Mouse (Mus musculus) macrophage (primary cell): ENCODE data around the gene Mical3. TPM values are rescaled to one million over a fixed set of nuclear protein-coding genes. Genes with fewer than 3 reads are reported as not detected.

Experiments
- H3K27ac ChIP-seq: fragments of 350-480 bp; formaldehyde crosslinking; 2 replicates; pipeline ENCODE4 v1.9.0; 2021
- H3K36me3 ChIP-seq: fragments of 350-480 bp; formaldehyde crosslinking; 2 replicates; pipeline ENCODE4 v1.9.0; 2021; ENCODE audit errors: inconsistent target
- H3K4me3 ChIP-seq: fragments of 350-480 bp; formaldehyde crosslinking; 2 replicates; pipeline ENCODE4 v1.9.0; 2021; ENCODE audit errors: inconsistent target
- H3K79me2 ChIP-seq: fragments of 350-480 bp; formaldehyde crosslinking; 2 replicates; pipeline ENCODE4 v1.9.0; 2021; ENCODE audit errors: inconsistent target
- WGBS: methylation state at CpG from one replicate; pipeline ENCODE4 v1.1.7; 2026; ENCODE audit warnings: inconsistent platforms; ENCODE audit not compliant: missing documents; 5-methylcytosine and 5-hydroxymethylcytosine counted together
- polyA plus RNA-seq: library from polyadenylated mRNA; stranded (reverse); fragments of 250-400 nt; gene quantifications from 3 replicates; pipeline ENCODE4 v1.2.4, GENCODE M21; 2018; ENCODE audit warnings: inconsistent platforms

Gene Mical3
- polyA plus RNA-seq, 1 experiment from 2014 or later = 1.1 TPM

DNA sequence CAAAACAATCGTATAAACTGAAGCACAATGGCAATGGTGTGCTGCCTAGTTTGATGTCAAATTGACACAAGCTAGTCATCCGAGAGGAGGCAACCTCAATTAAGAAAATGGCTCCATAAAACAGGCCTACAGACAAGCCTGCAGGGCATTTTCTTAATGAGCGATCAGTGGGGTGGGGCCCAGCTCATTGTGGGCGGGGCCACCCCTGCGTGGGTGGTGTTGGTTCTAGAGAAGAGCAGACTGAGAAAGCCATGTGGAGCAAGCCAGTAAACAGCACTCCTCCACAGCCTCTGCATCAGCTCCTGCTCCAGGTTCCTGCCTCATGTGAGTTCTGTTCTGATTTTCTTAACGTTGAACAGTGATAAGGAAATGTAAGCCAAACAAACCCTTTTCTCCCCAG lies 6.4 kb upstream of the Mical3 start:
- 69% methylated on average over 6 of the region's 6 CpGs for WGBS
- no peaks in the 10 kb centered on the region for H3K79me2 ChIP-seq
- no peak overlapping the region for H3K27ac ChIP-seq
- no peak overlapping the region for H3K4me3 ChIP-seq
- H3K36me3 ChIP-seq = no peaks in the 10 kb centered on the region

GRCm38 (mm10) chr6:121134884-121135283 lies 4.1 kb upstream of the Mical3 start:
- H3K79me2 ChIP-seq = no peaks in the 10 kb centered on the region
- H3K4me3 ChIP-seq = no peak overlapping the region
- WGBS = 52% methylated on average over 5 of the region's 5 CpGs
- no peaks in the 10 kb centered on the region for H3K36me3 ChIP-seq
- H3K27ac ChIP-seq = no peak overlapping the region

DNA sequence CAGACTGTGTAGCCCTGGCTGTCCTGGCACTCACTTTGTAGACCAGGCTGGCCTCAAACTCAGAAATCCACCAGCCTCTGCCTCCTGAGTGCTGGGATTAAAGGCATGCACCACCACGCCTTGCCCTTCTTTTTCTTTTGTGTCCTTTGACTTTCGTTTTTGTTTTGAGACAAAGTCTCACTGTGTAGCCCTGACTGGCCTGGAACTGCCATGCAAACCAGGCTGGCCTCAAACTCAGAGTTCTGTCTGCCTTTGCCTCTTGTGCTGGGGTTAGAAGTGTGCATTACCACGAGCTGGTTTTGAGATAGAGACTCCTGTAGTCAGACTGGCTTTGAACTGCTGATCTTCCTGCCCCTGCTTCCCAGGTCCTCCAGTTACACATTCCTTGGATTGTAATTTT lies 3.5 kb upstream of the Mical3 start:
- Histone ChIP-seq H3K79me2 (no peaks in the 10 kb centered on the region), H3K36me3 (no peaks in the 10 kb centered on the region), H3K4me3 (no peak overlapping the region), H3K27ac (no peak overlapping the region)
- 64% methylated on average over 3 of the region's 3 CpGs for WGBS

- 3% methylated on average over 32 of the region's 32 CpGs for WGBS
- H3K79me2 ChIP-seq = no peaks in the 10 kb centered on the region
- H3K4me3 ChIP-seq = no peak overlapping the region
Measured at GRCm38 (mm10) chr6:121130039-121130705, 627 bp downstream of the Mical3 start.

GRCm38 (mm10) chr6:121129506-121129905 lies 1.3 kb downstream of the Mical3 start:
- Histone ChIP-seq H3K79me2 (no peaks in the 10 kb centered on the region), H3K27ac (no peak overlapping the region), H3K4me3 (no peak overlapping the region), H3K36me3 (no peaks in the 10 kb centered on the region)
- 38% methylated on average over 17 of the region's 21 CpGs for WGBS

More at GRCm38 (mm10) chr6:121130039-121130705, 627 bp downstream of the Mical3 start:
- H3K27ac ChIP-seq = no peak overlapping the region
- H3K36me3 ChIP-seq = no peaks in the 10 kb centered on the region

DNA sequence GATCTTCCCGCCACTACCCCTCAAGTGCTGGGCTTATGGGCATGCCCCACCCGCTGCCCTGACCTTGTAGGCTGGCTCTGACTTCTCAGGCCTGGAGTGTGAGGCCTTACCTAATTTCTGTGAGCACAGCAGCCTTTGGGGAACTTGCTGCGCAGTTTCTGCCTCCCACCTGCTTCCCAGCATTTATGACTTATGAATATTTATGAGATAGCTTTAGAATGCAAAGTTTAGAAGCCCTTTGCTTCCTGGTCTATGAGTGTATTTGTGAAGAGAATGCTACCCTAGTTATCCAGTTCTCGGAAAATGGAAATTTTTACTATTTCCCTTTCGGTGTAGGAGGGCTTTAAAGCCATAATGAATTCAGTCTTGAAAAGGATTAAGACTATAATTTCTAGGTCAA lies 2.1 kb downstream of the Mical3 start:
- Histone ChIP-seq H3K79me2 (no peaks in the 10 kb centered on the region), H3K4me3 (no peak overlapping the region), H3K36me3 (no peaks in the 10 kb centered on the region), H3K27ac (no peak overlapping the region)
- WGBS = 88% methylated on average over 5 of the region's 5 CpGs

DNA sequence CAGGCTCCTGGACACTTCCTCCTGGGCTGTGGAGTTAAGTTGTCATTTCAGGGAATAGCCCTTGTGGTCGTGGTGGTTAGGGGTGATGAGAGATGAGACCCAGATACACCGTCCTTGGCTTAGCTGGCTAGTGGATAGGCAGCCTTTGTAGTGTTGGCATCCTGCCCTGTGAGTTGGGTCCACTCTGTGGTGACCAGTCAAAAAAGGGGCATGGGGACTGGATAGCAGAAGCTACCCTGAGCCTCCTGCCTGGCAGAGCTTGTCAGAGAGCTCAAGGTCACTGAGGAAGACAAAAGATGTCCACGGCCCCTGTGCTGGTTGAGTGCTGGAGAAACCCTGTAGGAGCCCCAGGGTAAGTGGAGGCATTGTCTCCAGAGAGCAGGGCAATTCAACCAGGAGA lies 3.1 kb downstream of the Mical3 start:
- Histone ChIP-seq H3K4me3 (no peak overlapping the region), H3K27ac (no peak overlapping the region), H3K36me3 (no peaks in the 10 kb centered on the region), H3K79me2 (no peaks in the 10 kb centered on the region)
- 61% methylated on average over 3 of the region's 3 CpGs for WGBS

- WGBS = 96% methylated on average over 5 of the region's 5 CpGs
- no peak overlapping the region for H3K27ac ChIP-seq
- no peaks in the 10 kb centered on the region for H3K79me2 ChIP-seq
- no peak overlapping the region for H3K4me3 ChIP-seq
- no peaks in the 10 kb centered on the region for H3K36me3 ChIP-seq
Measured at GRCm38 (mm10) chr6:121126202-121126601, 4.6 kb downstream of the Mical3 start.

GRCm38 (mm10) chr6:121122739-121123241 lies 8.0 kb downstream of the Mical3 start:
- Histone ChIP-seq H3K79me2 (no peaks in the 10 kb centered on the region), H3K27ac (no peak overlapping the region), H3K36me3 (no peaks in the 10 kb centered on the region), H3K4me3 (no peak overlapping the region)
- 84% methylated on average over 5 of the region's 5 CpGs for WGBS

- H3K27ac ChIP-seq = no peak overlapping the region
- no peaks in the 10 kb centered on the region for H3K36me3 ChIP-seq
- H3K79me2 ChIP-seq = no peaks in the 10 kb centered on the region
- 83% methylated on average over 3 of the region's 7 CpGs for WGBS
- H3K4me3 ChIP-seq = no peak overlapping the region
Measured at GRCm38 (mm10) chr6:121120776-121121175, 10.0 kb downstream of the Mical3 start.

- Histone ChIP-seq H3K4me3 (no peak overlapping the region), H3K79me2 (no peaks in the 10 kb centered on the region), H3K36me3 (no peaks in the 10 kb centered on the region), H3K27ac (no peak overlapping the region)
- WGBS = 95% methylated on average over 14 of the region's 15 CpGs
Measured at GRCm38 (mm10) chr6:121117971-121118755, 12.6 kb downstream of the Mical3 start.

GRCm38 (mm10) chr6:121117142-121117541 lies 13.7 kb downstream of the Mical3 start:
- no peak overlapping the region for H3K4me3 ChIP-seq

DNA sequence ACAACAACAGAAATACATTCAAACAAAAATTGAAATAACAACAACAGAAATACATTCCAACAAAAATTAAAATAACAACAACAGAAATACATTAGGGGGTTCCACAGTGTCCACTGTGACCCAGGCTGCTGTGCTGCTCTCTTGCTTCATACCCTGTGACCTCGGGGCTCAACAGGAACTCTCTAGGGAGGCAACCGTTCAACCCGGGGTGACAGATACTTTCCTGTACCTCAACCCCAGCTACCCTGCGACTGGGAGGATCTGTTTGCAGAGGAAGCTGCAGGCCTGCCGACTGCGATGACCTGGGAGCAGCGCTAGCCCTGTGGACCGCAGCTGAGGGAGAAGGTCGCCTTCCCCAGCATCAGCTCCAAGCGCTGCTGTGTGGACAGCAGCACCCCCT lies 14.4 kb downstream of the Mical3 start:
- Histone ChIP-seq H3K4me3 (no peak overlapping the region), H3K79me2 (no peaks in the 10 kb centered on the region), H3K36me3 (no peaks in the 10 kb centered on the region), H3K27ac (no peak overlapping the region)
- WGBS = 40% methylated on average over 10 of the region's 10 CpGs

More at GRCm38 (mm10) chr6:121117142-121117541, 13.7 kb downstream of the Mical3 start:
- no peak overlapping the region for H3K27ac ChIP-seq
- no peaks in the 10 kb centered on the region for H3K36me3 ChIP-seq
- no peaks in the 10 kb centered on the region for H3K79me2 ChIP-seq
- WGBS = 77% methylated on average over 4 of the region's 4 CpGs

- no peaks in the 10 kb centered on the region for H3K79me2 ChIP-seq
- no peak overlapping the region for H3K27ac ChIP-seq
- H3K4me3 ChIP-seq = no peak overlapping the region
Measured at GRCm38 (mm10) chr6:121111448-121112055, 19.2 kb downstream of the Mical3 start.

More at GRCm38 (mm10) chr6:121111448-121112055, 19.2 kb downstream of the Mical3 start:
- 90% methylated on average over 10 of the region's 10 CpGs for WGBS
- no peaks in the 10 kb centered on the region for H3K36me3 ChIP-seq
